Mouse (Mus musculus) layer of hippocampus, adult 2 months (tissue): Measurements from ENCODE around the gene Uso1. TPM values are rescaled to one million over a fixed set of nuclear protein-coding genes. Genes with fewer than 3 reads are reported as not detected.

Experiments used
- DNase-seq, 2 experiments: peaks; one replicate each; pipeline ENCODE4 v3.0.0; 2022; ENCODE audit warnings: low spot score in 2 of 2
- H3K27ac ChIP-seq: fragments of 200-600 bp; 2 replicates; pipeline ENCODE4 v1.8.1; 2022
- H3K4me3 ChIP-seq: fragments of 200-600 bp; 2 replicates; pipeline ENCODE4 v1.8.1; 2022; ENCODE audit warnings: mild to moderate bottlenecking
- CTCF ChIP-seq: fragments of 200-600 bp; conservative IDR thresholded peaks from 2 replicates; pipeline ENCODE4 v1.8.1; 2022; ENCODE audit warnings: antibody characterized with exemption, mild to moderate bottlenecking, moderate library complexity
- total RNA-seq, 2 experiments: library from RNA; stranded (reverse); gene quantifications; 2 replicates each; pipeline ENCODE4 v1.2.3; 2021

The Uso1 gene
- total RNA-seq, 2 experiments from 2014 or later = 76.7 to 79.6 TPM

DNA sequence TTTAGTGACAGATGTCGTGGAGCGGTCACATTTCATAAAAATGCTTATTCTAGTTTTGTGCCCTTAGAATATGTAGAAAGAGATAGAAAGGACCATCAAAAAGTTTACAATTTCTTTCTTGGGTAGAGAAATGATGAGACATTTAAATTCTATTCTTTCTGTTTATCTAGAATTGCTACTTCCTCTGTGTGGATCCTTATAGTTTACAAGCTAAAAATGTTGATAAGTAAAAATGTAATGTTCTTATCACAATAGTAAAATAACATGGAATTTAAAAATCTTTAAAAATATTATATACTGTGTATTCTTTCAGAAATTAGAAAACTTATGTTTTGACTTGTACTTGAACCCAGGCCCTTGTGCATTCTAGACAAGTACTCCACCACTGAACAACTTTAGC, 107.2 kb downstream of the Uso1 start:
- DNase-seq = no peak
- no peak overlapping the region for H3K4me3 ChIP-seq
- no peak overlapping the region for H3K27ac ChIP-seq
- no peak for TF ChIP-seq CTCF

GRCm38 (mm10) chr5:92245483-92245882, 107.7 kb downstream of the Uso1 start:
- Histone ChIP-seq H3K27ac (no peak overlapping the region), H3K4me3 (no peak overlapping the region)
- no peak for TF ChIP-seq CTCF
- no peak for DNase-seq

GRCm38 (mm10) chr5:92248614-92249013, 110.9 kb downstream of the Uso1 start:
- Histone ChIP-seq H3K4me3 (no peak overlapping the region), H3K27ac (no peak overlapping the region)
- no peak for TF ChIP-seq CTCF
- no peak for DNase-seq

- Histone ChIP-seq H3K27ac (no peak overlapping the region), H3K4me3 (no peak overlapping the region)
- no peak for DNase-seq
- no peak for TF ChIP-seq CTCF
These were observed 114.3 kb downstream of the Uso1 start for GRCm38 (mm10) chr5:92252031-92252430.

Other genes starting within 250 kb of the Uso1 start
- gene Rchy1, start 174.9 kb upstream of the Uso1 start, total RNA-seq = 10 to 100 TPM; 46.9 to 51.7 TPM
- gene Odaph, start 150.5 kb upstream of the Uso1 start, total RNA-seq = not detected
- 10 to 100 TPM; 36.2 to 38.0 TPM for gene Cdkl2, start 94.1 kb upstream of the Uso1 start, total RNA-seq
- gene G3bp2, start 54.2 kb upstream of the Uso1 start, total RNA-seq = 100 to 1,000 TPM; 233 to 246 TPM
- not detected for gene U90926, start 77.5 kb downstream of the Uso1 start, total RNA-seq
- 1 to 10 TPM; 1.0 to 1.1 TPM for gene Ppef2, start 118.3 kb downstream of the Uso1 start, total RNA-seq
- 10 to 100 TPM; 50.1 to 51.0 TPM for gene Naaa, start 140.2 kb downstream of the Uso1 start, total RNA-seq
- 10 to 100 TPM; 20.0 to 23.1 TPM for gene Sdad1, start 172.5 kb downstream of the Uso1 start, total RNA-seq
- not detected for gene Cxcl9, start 190.1 kb downstream of the Uso1 start, total RNA-seq
- 1 to 10 TPM; 3.7 to 4.8 TPM for gene Art3, start 193.9 kb downstream of the Uso1 start, total RNA-seq
- gene Cxcl10, start 211.0 kb downstream of the Uso1 start, total RNA-seq = not detected